Mouse (Mus musculus) splenic B cell, adult 2 months (primary cell): Measurements from ENCODE around the gene Wdsub1.

Experiments
- DNase-seq: peaks from one replicate; pipeline ENCODE4 v3.0.0-alpha.2; 2011; ENCODE audit warnings: low read depth, low spot score
- H3K27me3 ChIP-seq: 2 replicates; pipeline ENCODE4 v1.6.1; 2012; ENCODE audit warnings: mild to moderate bottlenecking, low read length, moderate library complexity, mixed read lengths; ENCODE audit not compliant: control insufficient read depth, poor library complexity, insufficient read depth, severe bottlenecking
- H3K36me3 ChIP-seq: 2 replicates; pipeline ENCODE4 v1.6.1; 2012; ENCODE audit warnings: mild to moderate bottlenecking, low read length, moderate library complexity, mixed read lengths; ENCODE audit not compliant: control insufficient read depth, poor library complexity, insufficient read depth, severe bottlenecking

The Wdsub1 gene

GRCm38 (mm10) chr2:59881831-59882741, at the start of gene Wdsub1:
TSS of gene Wdsub1 (minus strand) at chr2:59882591.
- H3K36me3 ChIP-seq: no peaks in the 10 kb centered on the region
- no peaks in the 10 kb centered on the region for H3K27me3 ChIP-seq

GRCm38 (mm10) chr2:59913610-59914009, 31.2 kb upstream of the Wdsub1 start:
- Histone ChIP-seq H3K27me3 (no peaks in the 10 kb centered on the region), H3K36me3 (peaks cover 23% of the 10 kb centered on the region)
- no peak for DNase-seq

More at GRCm38 (mm10) chr2:59881831-59882741, at the start of gene Wdsub1:
- DNase-seq: peak; percentile 95

GRCm38 (mm10) chr2:59908048-59908447, 25.7 kb upstream of the Wdsub1 start:
- H3K27me3 ChIP-seq: no peaks in the 10 kb centered on the region
- no peak for DNase-seq
- peaks cover 22% of the 10 kb centered on the region for H3K36me3 ChIP-seq

- peaks cover 20% of the 10 kb centered on the region for H3K36me3 ChIP-seq
- DNase-seq: no peak
- H3K27me3 ChIP-seq: no peaks in the 10 kb centered on the region
These were observed 21.6 kb upstream of the Wdsub1 start for GRCm38 (mm10) chr2:59904007-59904406.

- no peak for DNase-seq
- H3K27me3 ChIP-seq: no peaks in the 10 kb centered on the region
- peaks cover 16% of the 10 kb centered on the region for H3K36me3 ChIP-seq
These were observed 16.3 kb upstream of the Wdsub1 start for GRCm38 (mm10) chr2:59898666-59899065.

DNA sequence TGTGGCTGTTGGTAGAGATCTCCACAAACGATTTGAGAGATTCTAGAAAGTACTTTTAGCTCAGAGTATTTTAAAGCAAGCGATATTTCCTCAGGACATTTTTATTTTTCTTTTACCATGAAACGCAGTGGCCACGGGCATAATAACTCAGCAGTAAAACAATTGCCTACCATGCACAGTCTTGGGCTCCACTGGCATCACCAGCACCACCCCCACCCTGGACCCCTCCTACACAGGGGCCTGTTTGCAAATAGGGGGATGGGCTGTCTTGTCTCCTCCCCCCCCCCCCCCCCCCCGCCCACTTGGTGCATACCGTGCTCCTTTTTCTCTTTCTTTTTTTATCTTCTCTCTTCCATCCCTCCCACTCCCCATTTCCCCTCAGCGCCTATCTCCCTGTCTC, 15.7 kb upstream of the Wdsub1 start:
- DNase-seq: no peak
- Histone ChIP-seq H3K27me3 (no peaks in the 10 kb centered on the region), H3K36me3 (peaks cover 16% of the 10 kb centered on the region)

GRCm38 (mm10) chr2:59896837-59897236, 14.4 kb upstream of the Wdsub1 start:
- no peaks in the 10 kb centered on the region for H3K27me3 ChIP-seq
- DNase-seq: no peak

DNA sequence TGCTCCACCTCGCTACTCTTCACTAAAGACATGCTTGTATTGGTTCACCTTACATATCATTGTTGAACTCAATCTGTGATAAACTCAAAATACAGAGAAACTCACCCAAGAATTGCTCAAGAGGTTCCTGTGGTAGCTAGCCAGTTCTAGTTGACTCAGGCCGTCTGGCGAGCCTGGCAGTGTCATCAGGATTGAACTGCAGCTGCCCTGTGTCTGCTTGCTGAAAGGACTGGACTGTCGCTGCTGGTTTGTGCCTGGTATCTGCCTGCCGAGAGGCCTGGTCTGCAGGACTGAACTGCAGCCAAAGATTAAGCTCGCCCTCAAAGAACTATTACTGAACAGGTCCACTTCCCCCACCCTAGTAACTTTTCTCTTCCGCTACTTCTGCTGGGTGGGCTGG, 14.0 kb upstream of the Wdsub1 start:
- no peak for DNase-seq
- H3K36me3 ChIP-seq: peaks cover 8% of the 10 kb centered on the region; the same call in 1 of the 2 replicates
- H3K27me3 ChIP-seq: no peaks in the 10 kb centered on the region

More at GRCm38 (mm10) chr2:59896837-59897236, 14.4 kb upstream of the Wdsub1 start:
- peaks cover 10% of the 10 kb centered on the region; the same call in 1 of the 2 replicates for H3K36me3 ChIP-seq

- Histone ChIP-seq H3K36me3 (no peaks in the 10 kb centered on the region), H3K27me3 (no peaks in the 10 kb centered on the region)
- DNase-seq: no peak
These were observed 7.3 kb upstream of the Wdsub1 start for GRCm38 (mm10) chr2:59889699-59890098.

GRCm38 (mm10) chr2:59882742-59883281, 421 bp upstream of the Wdsub1 start:
- no peaks in the 10 kb centered on the region for H3K36me3 ChIP-seq
- H3K27me3 ChIP-seq: no peaks in the 10 kb centered on the region
- DNase-seq: no peak

GRCm38 (mm10) chr2:59881404-59881803, 987 bp downstream of the Wdsub1 start:
- no peak for DNase-seq
- H3K27me3 ChIP-seq: no peaks in the 10 kb centered on the region
- H3K36me3 ChIP-seq: no peaks in the 10 kb centered on the region

DNA sequence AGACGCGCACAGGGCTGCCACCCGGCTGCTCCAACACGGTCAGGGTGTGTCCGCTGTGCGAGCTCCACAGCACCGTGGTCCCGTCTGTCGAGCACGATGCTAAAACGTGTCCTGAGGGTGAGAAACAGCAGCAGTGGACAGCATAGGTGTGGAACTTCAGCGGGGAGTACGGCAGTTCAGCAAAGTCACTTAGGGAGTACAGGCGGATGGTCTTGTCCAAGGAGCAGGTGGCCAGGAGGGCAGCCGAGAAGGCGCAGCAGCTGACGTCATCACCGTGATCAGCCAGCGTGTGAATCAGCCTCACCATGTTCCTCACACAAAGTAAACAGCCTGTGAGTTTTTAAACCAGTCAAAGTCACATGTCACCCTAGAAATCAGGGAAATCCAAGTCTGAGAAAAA, 4.2 kb downstream of the Wdsub1 start:
- Histone ChIP-seq H3K36me3 (no peaks in the 10 kb centered on the region), H3K27me3 (no peaks in the 10 kb centered on the region)
- no peak for DNase-seq

GRCm38 (mm10) chr2:59877335-59877734, 5.1 kb downstream of the Wdsub1 start:
- Histone ChIP-seq H3K27me3 (no peaks in the 10 kb centered on the region), H3K36me3 (no peaks in the 10 kb centered on the region)
- DNase-seq: no peak

GRCm38 (mm10) chr2:59876482-59876881, 5.9 kb downstream of the Wdsub1 start:
- DNase-seq: no peak
- Histone ChIP-seq H3K36me3 (no peaks in the 10 kb centered on the region), H3K27me3 (no peaks in the 10 kb centered on the region)

DNA sequence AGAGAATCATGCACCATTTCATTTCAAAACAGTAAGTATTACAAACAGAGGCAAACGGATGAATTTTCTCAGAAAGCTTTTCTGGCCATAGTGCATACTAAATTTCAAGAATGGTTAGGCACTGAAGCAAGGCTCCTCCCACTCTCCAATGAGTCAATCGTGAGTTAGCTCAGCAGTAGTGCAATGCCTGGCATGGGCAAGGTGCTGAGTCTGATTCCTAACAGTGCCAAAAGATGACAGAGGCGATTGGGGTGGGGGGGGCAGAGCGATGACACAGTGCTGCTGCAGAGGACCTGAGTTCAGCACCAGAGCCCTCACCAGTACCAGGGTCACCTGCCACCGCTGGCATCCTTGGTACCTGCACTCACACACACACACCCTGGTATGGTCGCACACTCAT, 11.9 kb downstream of the Wdsub1 start:
- DNase-seq: no peak
- H3K36me3 ChIP-seq: no peaks in the 10 kb centered on the region

More for the DNA sequence above, 11.9 kb downstream of the Wdsub1 start:
- H3K27me3 ChIP-seq: no peaks in the 10 kb centered on the region
